Mouse (Mus musculus) intestine, postnatal 0 days (tissue): Measurements from ENCODE around the gene Rabep2. TPM values are rescaled to one million over a fixed set of nuclear protein-coding genes. Genes with fewer than 3 reads are reported as not detected.
"Not testable (repeated sequence)": the region's sequence is repeated elsewhere in the genome, so short reads cannot be mapped to it uniquely, and the experiment has no call there.

Experiments used
- ATAC-seq: fragments of 200-750 bp; cut with Nextera tagmentation; 2 replicates; pipeline ENCODE4 v1.8.0; 2017; ENCODE audit warnings: mild to moderate bottlenecking, moderate TSS enrichment, moderate library complexity
- H3K27ac ChIP-seq: fragments of 300-500 bp; sonication (generic); 2 replicates; pipeline ENCODE4 v1.5.1; 2014; ENCODE audit warnings: mild to moderate bottlenecking, low read depth, low read length, moderate library complexity
- H3K27me3 ChIP-seq: fragments of 300-500 bp; sonication (generic); replicated peaks from 2 replicates; pipeline ENCODE4 v1.6.1; 2014; ENCODE audit warnings: low read length, mixed read lengths; ENCODE audit not compliant: control insufficient read depth, insufficient read depth
- H3K36me3 ChIP-seq: fragments of 300-500 bp; sonication (generic); 2 replicates; pipeline ENCODE4 v1.6.1; 2014; ENCODE audit warnings: mild to moderate bottlenecking, moderate library complexity; ENCODE audit not compliant: control insufficient read depth, insufficient read depth
- H3K4me1 ChIP-seq: fragments of 300-500 bp; sonication (generic); replicated peaks from 2 replicates; pipeline ENCODE4 v1.6.1; 2014; ENCODE audit warnings: antibody characterized with exemption, low read length, mixed read lengths; ENCODE audit not compliant: control insufficient read depth, insufficient read depth
- H3K4me2 ChIP-seq: fragments of 300-500 bp; sonication (generic); replicated peaks from 2 replicates; pipeline ENCODE4 v1.6.1; 2014; ENCODE audit warnings: low read depth, mild to moderate bottlenecking, moderate library complexity
- H3K4me3 ChIP-seq: fragments of 300-500 bp; sonication (generic); 2 replicates; pipeline ENCODE4 v1.5.1; 2014; ENCODE audit warnings: low read depth, low read length
- H3K9ac ChIP-seq: fragments of 300-500 bp; sonication (generic); 2 replicates; pipeline ENCODE4 v1.6.1; 2014; ENCODE audit warnings: mild to moderate bottlenecking, low read depth, low read length
- H3K9me3 ChIP-seq: fragments of 300-500 bp; sonication (generic); 2 replicates; pipeline ENCODE4 v1.6.1; 2016; ENCODE audit warnings: mixed run types; ENCODE audit not compliant: control insufficient read depth
- CTCF ChIP-seq: sonication (generic); IDR thresholded peaks from 2 replicates; pipeline ENCODE4 v1.5.1; 2016; ENCODE audit warnings: low read depth, mild to moderate bottlenecking, control low read depth, antibody characterized with exemption, moderate library complexity
- WGBS: fragments of 180-500 bp; shearing (Covaris S2); extraction: QIAGEN DNeasy Blood & Tissue Kit; methylation state at CpG from one replicate; pipeline ENCODE4 v1.1.7; 2014; 5-methylcytosine and 5-hydroxymethylcytosine counted together
- polyA plus RNA-seq: library from polyadenylated mRNA; unstranded; fragments of >200 nt; fragmentation: Nextera tagmentation; extraction: Ambion mirVana; gene quantifications from 2 replicates; pipeline ENCODE4 v1.2.1, GENCODE M21; 2015

Rabep2 gene
- polyA plus RNA-seq, 1 experiment from 2014 or later = 15.1 TPM

GRCm38 (mm10) chr7:126473470-126474086, 45.0 kb downstream of the Rabep2 start:
- ATAC-seq = no peak
- Histone ChIP-seq H3K4me2 (peak overlapping the region; percentile 91), H3K27me3 (no peaks in the 10 kb centered on the region), H3K9ac (no peak overlapping the region), H3K4me1 (peaks cover 3% of the 10 kb centered on the region; the same call in 1 of the 2 replicates), H3K36me3 (peaks cover 41% of the 10 kb centered on the region), H3K4me3 (peak overlapping the region; percentile 92), H3K27ac (no peak overlapping the region), H3K9me3 (no peaks in the 10 kb centered on the region)
- TF ChIP-seq CTCF = no peak
- WGBS = 77% methylated on average over 9 of the region's 9 CpGs

- 0% methylated on average over 25 of the region's 27 CpGs for WGBS
Observed at GRCm38 (mm10) chr7:126474486-126474955, 46.0 kb downstream of the Rabep2 start.

GRCm38 (mm10) chr7:126474993-126475581, 46.5 kb downstream of the Rabep2 start, which contains the start of gene Sh2b1:
Gene Sh2b1 (minus strand): TSS chr7:126475424.
- peak within 1 kb of the TSS; percentile 94 for H3K27ac ChIP-seq
- H3K9ac ChIP-seq = peak within 1 kb of the TSS; percentile 90
- WGBS = under 1% methylated on average over 53 of the region's 53 CpGs
- peak within 1 kb of the TSS; percentile 91 for H3K4me2 ChIP-seq
- peak; percentile 89 for ATAC-seq
- peak within 1 kb of the TSS; percentile 92 for H3K4me3 ChIP-seq
- H3K9me3 ChIP-seq = no peaks in the 10 kb centered on the region
- H3K36me3 ChIP-seq = peaks cover 27% of the 10 kb centered on the region
- TF ChIP-seq CTCF = peak; percentile 64
- H3K4me1 ChIP-seq = peaks cover 3% of the 10 kb centered on the region; the same call in 1 of the 2 replicates
- no peaks in the 10 kb centered on the region for H3K27me3 ChIP-seq

More at GRCm38 (mm10) chr7:126474486-126474955, 46.0 kb downstream of the Rabep2 start:
- peaks cover 32% of the 10 kb centered on the region for H3K36me3 ChIP-seq
- peaks cover 3% of the 10 kb centered on the region; the same call in 1 of the 2 replicates for H3K4me1 ChIP-seq
- no peaks in the 10 kb centered on the region for H3K9me3 ChIP-seq
- no peaks in the 10 kb centered on the region for H3K27me3 ChIP-seq
- H3K9ac ChIP-seq = peak overlapping the region; percentile 90
- ATAC-seq = peak; percentile 12; the same call in 1 of the 2 replicates
- peak overlapping the region; percentile 92 for H3K4me3 ChIP-seq
- H3K4me2 ChIP-seq = peak overlapping the region; percentile 91
- TF ChIP-seq CTCF = no peak
- H3K27ac ChIP-seq = peak overlapping the region; percentile 94

GRCm38 (mm10) chr7:126481699-126482098, 53.1 kb downstream of the Rabep2 start:
- Histone ChIP-seq H3K9me3 (no peaks in the 10 kb centered on the region), H3K9ac (no peak overlapping the region), H3K36me3 (no peaks in the 10 kb centered on the region), H3K27me3 (no peaks in the 10 kb centered on the region), H3K27ac (no peak overlapping the region), H3K4me1 (no peaks in the 10 kb centered on the region), H3K4me2 (peak overlapping the region; percentile 66), H3K4me3 (0 out of 2 replicates have a peak overlapping the region, but pooled peaks have one; percentile 22)
- 22% methylated on average over 5 of the region's 5 CpGs for WGBS
- ATAC-seq = no peak
- peak; percentile 77 for TF ChIP-seq CTCF

GRCm38 (mm10) chr7:126482392-126482871, 53.9 kb downstream of the Rabep2 start:
- peak; percentile 88 for ATAC-seq

GRCm38 (mm10) chr7:126487052-126487483, 58.5 kb downstream of the Rabep2 start, which contains the start of gene Tufm:
Gene Tufm (plus strand): TSS chr7:126487361.
- peak; percentile 69 for TF ChIP-seq CTCF
- Histone ChIP-seq H3K4me2 (peak within 1 kb of the TSS; percentile 67), H3K9ac (peak within 1 kb of the TSS; percentile 67), H3K9me3 (no peaks in the 10 kb centered on the region), H3K4me3 (peak within 1 kb of the TSS; percentile 65), H3K36me3 (peaks cover 15% of the 10 kb centered on the region), H3K27me3 (no peaks in the 10 kb centered on the region), H3K4me1 (no peaks in the 10 kb centered on the region), H3K27ac (peak within 1 kb of the TSS; percentile 60)
- WGBS = under 1% methylated on average over 32 of the region's 32 CpGs
- ATAC-seq = peak; percentile 88

More at GRCm38 (mm10) chr7:126482392-126482871, 53.9 kb downstream of the Rabep2 start:
- peak overlapping the region; percentile 66 for H3K4me2 ChIP-seq
- no peaks in the 10 kb centered on the region for H3K27me3 ChIP-seq
- WGBS = under 1% methylated on average over 23 of the region's 23 CpGs
- peak overlapping the region; percentile 23; the same call in 1 of the 2 replicates for H3K9ac ChIP-seq
- H3K9me3 ChIP-seq = no peaks in the 10 kb centered on the region
- TF ChIP-seq CTCF = peak; percentile 19; the same call in 1 of the 2 replicates
- H3K4me3 ChIP-seq = peak overlapping the region; percentile 22
- H3K36me3 ChIP-seq = no peaks in the 10 kb centered on the region
- H3K4me1 ChIP-seq = no peaks in the 10 kb centered on the region
- H3K27ac ChIP-seq = peak overlapping the region; percentile 36; the same call in 1 of the 2 replicates

GRCm38 (mm10) chr7:126487617-126488385, 59.2 kb downstream of the Rabep2 start:
- H3K4me2 ChIP-seq = peak overlapping the region; percentile 67
- ATAC-seq, H3K9me3 ChIP-seq, H3K4me1 ChIP-seq, H3K27me3 ChIP-seq: not testable (repeated sequence)
- peak overlapping the region; percentile 65 for H3K4me3 ChIP-seq
- WGBS = 11% methylated on average over 23 of the region's 25 CpGs
- peak overlapping the region; percentile 60; the same call in 1 of the 2 replicates for H3K27ac ChIP-seq
- H3K9ac ChIP-seq = peak overlapping the region; percentile 67
- peaks cover 23% of the 10 kb centered on the region for H3K36me3 ChIP-seq
